Mouse (Mus musculus): ENCODE results near the gene Ambp. TPM values are rescaled to one million over a fixed set of nuclear protein-coding genes. Genes with fewer than 3 reads are reported as not detected.
A peak's percentile ranks its signal among the peaks of the same experiment; 100 is the strongest.

Gene Ambp
- polyA plus RNA-seq, 1 experiment from 2014 or later, result not detected

- DNase-seq (ENCODE audit: low spot score, missing footprints) (no peak), ATAC-seq (ENCODE audit: low FRiP score) (no peak)
- Histone ChIP-seq H3K27ac (ENCODE audit: low read depth, low read length) (no peak overlapping the region), H3K9ac (ENCODE audit: low read length) (no peak overlapping the region), H3K4me2 (no peak overlapping the region), H3K27me3 (ENCODE audit: control insufficient read depth, insufficient read depth, low read length) (no peaks in the 10 kb centered on the region), H3K9me3 (ENCODE audit: control insufficient read depth, low read length) (no peaks in the 10 kb centered on the region), H3K4me1 (ENCODE audit: control insufficient read depth, insufficient read depth, low read length) (no peaks in the 10 kb centered on the region), H3K36me3 (ENCODE audit: control insufficient read depth, insufficient read depth, low read length) (no peaks in the 10 kb centered on the region), H3K4me3 (ENCODE audit: low read depth, low read length) (no peak overlapping the region)
- WGBS, result 86% methylated on average over 4 of the region's 4 CpGs
Measured at GRCm38 (mm10) chr4:63170061-63170460, 15.5 kb upstream of the Ambp start.

GRCm38 (mm10) chr4:63166323-63166722 is 11.7 kb upstream of the Ambp start:
- Histone ChIP-seq H3K4me2 (no peak overlapping the region), H3K27ac (ENCODE audit: low read depth, low read length) (no peak overlapping the region)
- WGBS, result 89% methylated on average over 5 of the region's 5 CpGs

DNA sequence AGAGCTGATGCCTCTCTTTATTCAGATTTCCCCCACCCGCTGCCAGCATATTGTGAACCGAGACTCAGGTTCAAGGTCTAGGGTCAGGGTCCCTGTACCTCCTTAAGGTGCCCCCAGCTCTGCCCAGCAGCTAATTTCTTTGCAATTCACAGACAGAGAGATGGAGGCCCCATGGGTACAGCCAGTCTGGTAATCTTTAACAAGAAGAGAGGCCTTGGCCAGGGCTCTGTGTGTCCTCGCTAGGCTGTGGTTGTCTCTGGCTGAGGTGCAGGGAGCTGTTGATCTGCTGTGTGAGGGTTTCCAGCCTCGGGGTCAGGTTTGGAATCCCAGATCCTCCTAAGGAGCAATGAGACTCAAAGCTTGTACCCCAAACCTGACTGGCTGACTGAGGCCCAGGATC is 11.0 kb upstream of the Ambp start:
- no peak overlapping the region for H3K4me2 ChIP-seq
- H3K9ac ChIP-seq (ENCODE audit: low read length), result no peak overlapping the region
- no peak for ATAC-seq (ENCODE audit: low FRiP score)
- H3K27me3 ChIP-seq (ENCODE audit: control insufficient read depth, insufficient read depth, low read length), result no peaks in the 10 kb centered on the region
- no peak overlapping the region for H3K27ac ChIP-seq (ENCODE audit: low read depth, low read length)
- H3K36me3 ChIP-seq (ENCODE audit: control insufficient read depth, insufficient read depth, low read length), result no peaks in the 10 kb centered on the region
- H3K9me3 ChIP-seq (ENCODE audit: control insufficient read depth, low read length), result no peaks in the 10 kb centered on the region
- no peak overlapping the region for H3K4me3 ChIP-seq (ENCODE audit: low read depth, low read length)
- no peak for DNase-seq (ENCODE audit: low spot score, missing footprints)
- 90% methylated on average over 4 of the region's 4 CpGs for WGBS
- H3K4me1 ChIP-seq (ENCODE audit: control insufficient read depth, insufficient read depth, low read length), result no peaks in the 10 kb centered on the region

More at GRCm38 (mm10) chr4:63166323-63166722, 11.7 kb upstream of the Ambp start:
- no peak overlapping the region for H3K4me3 ChIP-seq (ENCODE audit: low read depth, low read length)
- ATAC-seq (ENCODE audit: low FRiP score) (no peak), DNase-seq (ENCODE audit: low spot score, missing footprints) (no peak)
- no peaks in the 10 kb centered on the region for H3K9me3 ChIP-seq (ENCODE audit: control insufficient read depth, low read length)
- H3K27me3 ChIP-seq (ENCODE audit: control insufficient read depth, insufficient read depth, low read length), result no peaks in the 10 kb centered on the region
- H3K36me3 ChIP-seq (ENCODE audit: control insufficient read depth, insufficient read depth, low read length), result no peaks in the 10 kb centered on the region
- H3K4me1 ChIP-seq (ENCODE audit: control insufficient read depth, insufficient read depth, low read length), result no peaks in the 10 kb centered on the region
- no peak overlapping the region for H3K9ac ChIP-seq (ENCODE audit: low read length)

GRCm38 (mm10) chr4:63158961-63159592 is 4.5 kb upstream of the Ambp start:
- peak; percentile 92 for ATAC-seq (ENCODE audit: low FRiP score)

GRCm38 (mm10) chr4:63158192-63158591 is 3.6 kb upstream of the Ambp start:
- ATAC-seq (ENCODE audit: low FRiP score) (peak; percentile 10; the same call in 1 of the 2 replicates), DNase-seq (ENCODE audit: low spot score, missing footprints) (no peak)
- H3K4me1 ChIP-seq (ENCODE audit: control insufficient read depth, insufficient read depth, low read length), result no peaks in the 10 kb centered on the region
- no peak overlapping the region for H3K4me2 ChIP-seq
- H3K27me3 ChIP-seq (ENCODE audit: control insufficient read depth, insufficient read depth, low read length), result no peaks in the 10 kb centered on the region
- no peak overlapping the region for H3K27ac ChIP-seq (ENCODE audit: low read depth, low read length)
- H3K9me3 ChIP-seq (ENCODE audit: control insufficient read depth, low read length), result no peaks in the 10 kb centered on the region
- no peaks in the 10 kb centered on the region for H3K36me3 ChIP-seq (ENCODE audit: control insufficient read depth, insufficient read depth, low read length)
- no peak overlapping the region for H3K4me3 ChIP-seq (ENCODE audit: low read depth, low read length)
- H3K9ac ChIP-seq (ENCODE audit: low read length), result no peak overlapping the region
- WGBS, result 93% methylated on average over 7 of the region's 7 CpGs

More at GRCm38 (mm10) chr4:63158961-63159592, 4.5 kb upstream of the Ambp start:
- DNase-seq (ENCODE audit: low spot score, missing footprints), result peak; percentile 92
- no peaks in the 10 kb centered on the region for H3K36me3 ChIP-seq (ENCODE audit: control insufficient read depth, insufficient read depth, low read length)
- no peak overlapping the region for H3K9ac ChIP-seq (ENCODE audit: low read length)
- H3K4me2 ChIP-seq, result no peak overlapping the region
- H3K4me1 ChIP-seq (ENCODE audit: control insufficient read depth, insufficient read depth, low read length), result no peaks in the 10 kb centered on the region
- H3K27ac ChIP-seq (ENCODE audit: low read depth, low read length), result no peak overlapping the region
- H3K4me3 ChIP-seq (ENCODE audit: low read depth, low read length), result no peak overlapping the region
- no peaks in the 10 kb centered on the region for H3K9me3 ChIP-seq (ENCODE audit: control insufficient read depth, low read length)
- no peaks in the 10 kb centered on the region for H3K27me3 ChIP-seq (ENCODE audit: control insufficient read depth, insufficient read depth, low read length)
- 18% methylated on average over 5 of the region's 5 CpGs for WGBS

DNA sequence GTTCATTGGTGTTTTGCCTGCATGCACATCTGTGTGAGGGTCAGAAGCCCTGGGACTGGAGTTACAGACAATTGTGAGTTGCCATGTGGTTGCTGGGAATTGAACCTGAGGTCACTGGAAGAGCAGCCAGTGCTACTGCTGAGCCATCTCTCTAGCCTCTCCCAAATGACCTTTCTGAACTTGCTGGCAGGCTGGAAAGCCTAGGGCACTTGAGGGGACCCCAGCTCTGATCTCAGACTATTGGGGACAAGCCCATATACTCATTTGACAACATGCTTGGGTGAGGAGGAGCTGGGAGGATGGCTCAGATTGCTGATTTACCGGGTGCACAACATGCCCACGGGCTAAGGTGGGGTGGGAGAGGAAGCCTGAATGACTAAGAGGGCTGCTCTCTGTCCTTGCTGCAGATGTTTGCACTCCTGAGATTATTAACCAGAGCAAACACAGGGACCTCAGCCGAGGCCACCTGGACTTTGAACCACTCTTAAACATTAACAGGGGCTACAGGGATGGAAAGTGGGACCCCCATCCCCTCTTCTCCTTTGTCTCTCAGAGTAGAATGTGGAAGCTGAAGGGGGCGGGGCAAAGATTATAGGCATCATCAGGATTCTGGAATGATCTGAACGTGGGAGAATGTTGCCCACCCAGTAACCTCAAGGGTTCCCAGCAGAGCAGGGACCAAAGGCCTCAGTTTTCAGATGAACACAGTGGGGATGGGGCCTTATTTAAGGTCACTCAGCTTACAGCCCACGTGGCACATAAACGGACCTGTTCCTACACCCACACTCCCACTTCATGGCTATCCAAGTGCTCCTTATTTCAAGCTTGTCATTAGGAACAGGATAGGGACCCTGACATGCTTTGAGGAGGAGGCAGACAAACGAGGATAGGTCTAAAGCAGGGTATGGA is 2.4 kb upstream of the Ambp start:
- Histone ChIP-seq H3K27ac (ENCODE audit: low read depth, low read length) (no peak overlapping the region), H3K27me3 (ENCODE audit: control insufficient read depth, insufficient read depth, low read length) (no peaks in the 10 kb centered on the region), H3K4me1 (ENCODE audit: control insufficient read depth, insufficient read depth, low read length) (no peaks in the 10 kb centered on the region), H3K4me2 (no peak overlapping the region), H3K9me3 (ENCODE audit: control insufficient read depth, low read length) (no peaks in the 10 kb centered on the region), H3K4me3 (ENCODE audit: low read depth, low read length) (no peak overlapping the region), H3K36me3 (ENCODE audit: control insufficient read depth, insufficient read depth, low read length) (no peaks in the 10 kb centered on the region), H3K9ac (ENCODE audit: low read length) (no peak overlapping the region)
- DNase-seq (ENCODE audit: low spot score, missing footprints) (no peak), ATAC-seq (ENCODE audit: low FRiP score) (no peak)
- WGBS, result 70% methylated on average over 8 of the region's 8 CpGs

DNA sequence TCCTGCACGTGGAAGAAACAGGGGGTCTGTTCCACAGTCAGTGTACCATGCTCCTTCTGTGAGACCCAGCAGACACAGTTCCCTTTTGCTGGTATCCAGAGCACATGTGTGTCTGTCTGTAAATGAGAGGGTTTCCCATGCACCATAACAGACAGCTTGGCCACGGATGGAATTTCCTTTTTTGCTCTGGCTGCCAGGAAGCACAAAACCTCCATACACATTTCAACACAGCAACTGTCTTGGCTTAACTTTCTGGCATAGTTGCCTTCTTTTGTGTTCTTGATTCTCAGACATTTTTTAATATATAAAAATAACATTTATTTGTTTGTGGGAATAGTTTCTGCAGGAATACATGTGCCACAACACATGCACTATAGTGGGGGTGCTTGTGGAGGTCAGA is 997 bp upstream of the Ambp start:
- ATAC-seq (ENCODE audit: low FRiP score), result no peak
- Histone ChIP-seq H3K4me1 (ENCODE audit: control insufficient read depth, insufficient read depth, low read length) (no peaks in the 10 kb centered on the region), H3K27me3 (ENCODE audit: control insufficient read depth, insufficient read depth, low read length) (no peaks in the 10 kb centered on the region), H3K4me2 (no peak overlapping the region), H3K9ac (ENCODE audit: low read length) (no peak overlapping the region), H3K36me3 (ENCODE audit: control insufficient read depth, insufficient read depth, low read length) (no peaks in the 10 kb centered on the region), H3K27ac (ENCODE audit: low read depth, low read length) (no peak overlapping the region), H3K4me3 (ENCODE audit: low read depth, low read length) (no peak overlapping the region), H3K9me3 (ENCODE audit: control insufficient read depth, low read length) (no peaks in the 10 kb centered on the region)
- no peak for DNase-seq (ENCODE audit: low spot score, missing footprints)
- WGBS, result 76% methylated on average over 2 of the region's 2 CpGs

DNA sequence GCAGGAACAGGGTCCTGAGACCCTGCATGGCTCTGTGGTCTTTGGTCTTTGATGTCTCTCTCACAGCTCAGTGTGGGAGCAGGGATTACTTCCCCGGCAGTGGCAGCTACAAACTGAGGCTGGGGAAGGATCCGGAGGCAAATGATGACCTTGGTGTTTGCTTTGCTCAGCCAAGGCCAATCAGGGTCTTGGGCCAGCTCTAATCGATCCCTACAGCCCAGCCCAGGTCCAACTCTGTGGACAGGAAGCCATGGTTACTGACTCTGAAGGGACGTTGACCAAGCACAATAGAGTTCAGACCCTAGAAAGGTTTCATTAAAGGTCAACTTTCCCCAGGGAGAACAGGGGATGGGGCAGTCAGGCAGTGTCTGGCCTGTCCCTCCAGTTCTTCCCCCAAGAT is 571 bp downstream of the Ambp start:
- H3K9ac ChIP-seq (ENCODE audit: low read length), result no peak overlapping the region

GRCm38 (mm10) chr4:63151127-63151526 is 3.5 kb downstream of the Ambp start:
- ATAC-seq (ENCODE audit: low FRiP score) (no peak), DNase-seq (ENCODE audit: low spot score, missing footprints) (no peak)
- Histone ChIP-seq H3K4me3 (ENCODE audit: low read depth, low read length) (no peak overlapping the region), H3K9me3 (ENCODE audit: control insufficient read depth, low read length) (no peaks in the 10 kb centered on the region), H3K4me1 (ENCODE audit: control insufficient read depth, insufficient read depth, low read length) (no peaks in the 10 kb centered on the region), H3K4me2 (no peak overlapping the region), H3K36me3 (ENCODE audit: control insufficient read depth, insufficient read depth, low read length) (no peaks in the 10 kb centered on the region), H3K27ac (ENCODE audit: low read depth, low read length) (no peak overlapping the region), H3K9ac (ENCODE audit: low read length) (no peak overlapping the region), H3K27me3 (ENCODE audit: control insufficient read depth, insufficient read depth, low read length) (no peaks in the 10 kb centered on the region)
- 91% methylated on average over 6 of the region's 6 CpGs for WGBS

More for the DNA sequence above, 571 bp downstream of the Ambp start:
- Histone ChIP-seq H3K27me3 (ENCODE audit: control insufficient read depth, insufficient read depth, low read length) (no peaks in the 10 kb centered on the region), H3K4me2 (no peak overlapping the region), H3K4me3 (ENCODE audit: low read depth, low read length) (no peak overlapping the region), H3K36me3 (ENCODE audit: control insufficient read depth, insufficient read depth, low read length) (no peaks in the 10 kb centered on the region), H3K27ac (ENCODE audit: low read depth, low read length) (no peak overlapping the region), H3K4me1 (ENCODE audit: control insufficient read depth, insufficient read depth, low read length) (no peaks in the 10 kb centered on the region), H3K9me3 (ENCODE audit: control insufficient read depth, low read length) (no peaks in the 10 kb centered on the region)
- ATAC-seq (ENCODE audit: low FRiP score) (no peak), DNase-seq (ENCODE audit: low spot score, missing footprints) (no peak)
- WGBS, result 54% methylated on average over 4 of the region's 4 CpGs
